Mouse (Mus musculus): ENCODE results near the gene Esp38.
"Not testable (repeated sequence)": the region's sequence is repeated elsewhere in the genome, so short reads cannot be mapped to it uniquely, and the experiment has no call there.

- not testable (repeated sequence) for TF ChIP-seq CTCF, EP300 (IDR thresholded peaks at IDR 0.05; ENCODE audit: low read depth)
These were observed 47.3 kb upstream of the Esp38 start for GRCm38 (mm10) chr17:39902928-39903545.
